Mouse (Mus musculus): ENCODE data around the gene Peli2.

DNA sequence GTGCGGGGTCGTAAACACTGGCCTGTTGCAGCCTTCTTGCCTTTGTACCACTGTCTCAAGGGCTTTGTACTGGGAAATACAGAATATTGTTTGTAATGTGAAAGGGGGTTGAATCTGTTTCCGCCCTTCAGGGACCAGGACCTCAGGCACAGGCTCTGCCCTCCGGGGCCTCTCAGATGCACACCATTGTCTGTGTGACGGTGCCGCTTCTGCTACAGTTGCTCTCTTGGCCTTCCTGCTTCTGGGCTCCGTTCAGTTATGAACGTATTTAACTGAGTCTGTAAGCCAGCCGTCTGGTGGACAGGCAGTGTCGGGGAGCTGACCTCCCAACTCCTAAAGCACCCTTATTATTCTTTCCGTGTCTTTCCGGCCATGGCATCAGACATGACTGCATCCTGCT lies 50.6 kb downstream of the Peli2 start:
- TF ChIP-seq CTCF (IDR thresholded peaks at IDR 0.05; ENCODE audit: insufficient read depth, low read depth, low read length) (no peak), POLR2A (IDR thresholded peaks at IDR 0.05; ENCODE audit: insufficient read depth, low read depth, low read length) (no peak)

Data from olfactory bulb, adult 2 months (tissue).